Mouse (Mus musculus) gastrocnemius, postnatal 25 days (tissue): ENCODE data around the gene Btbd6. TPM values are rescaled to one million over a fixed set of nuclear protein-coding genes. Genes with fewer than 3 reads are reported as not detected.

Source experiments
- DNase-seq: peaks from one replicate; pipeline ENCODE4 v3.0.0; 2022
- total RNA-seq, 2 experiments: library from RNA; stranded (reverse); gene quantifications; 1 replicate in 1 of 2; 2 replicates in 1 of 2; pipeline ENCODE4 v1.2.3; 2021

The Btbd6 gene
- total RNA-seq, 2 experiments from 2014 or later: 12.6 to 13.1 TPM

GRCm38 (mm10) chr12:112952926-112953565, 23.2 kb upstream of the Btbd6 start:
- no peak for DNase-seq

- DNase-seq: peak; percentile 55
Measured at GRCm38 (mm10) chr12:112955800-112956199, 20.5 kb upstream of the Btbd6 start.

- DNase-seq: no peak
Measured at GRCm38 (mm10) chr12:112958303-112958702, 18.0 kb upstream of the Btbd6 start.

GRCm38 (mm10) chr12:112959421-112959820, 16.9 kb upstream of the Btbd6 start:
- no peak for DNase-seq

- peak; percentile 72 for DNase-seq
Measured at GRCm38 (mm10) chr12:112961428-112961827, 14.9 kb upstream of the Btbd6 start.

GRCm38 (mm10) chr12:112961872-112962271, 14.4 kb upstream of the Btbd6 start:
- DNase-seq: no peak

- DNase-seq: no peak
Measured at GRCm38 (mm10) chr12:112965783-112966182, 10.5 kb upstream of the Btbd6 start.

- DNase-seq: no peak
Measured at GRCm38 (mm10) chr12:112968943-112969342, 7.3 kb upstream of the Btbd6 start.

- DNase-seq: no peak
Measured at GRCm38 (mm10) chr12:112969616-112970015, 6.7 kb upstream of the Btbd6 start.

- no peak for DNase-seq
Measured at GRCm38 (mm10) chr12:112974736-112975135, 1.5 kb upstream of the Btbd6 start.

- no peak for DNase-seq
Measured at GRCm38 (mm10) chr12:112977156-112977555, 874 bp downstream of the Btbd6 start.

GRCm38 (mm10) chr12:112982031-112982430, 5.7 kb downstream of the Btbd6 start:
- no peak for DNase-seq

- DNase-seq: no peak
Measured at GRCm38 (mm10) chr12:112985346-112985745, 9.1 kb downstream of the Btbd6 start.

GRCm38 (mm10) chr12:112987877-112988276, 11.6 kb downstream of the Btbd6 start:
- no peak for DNase-seq

- DNase-seq: no peak
Measured at GRCm38 (mm10) chr12:112990706-112991405, 14.6 kb downstream of the Btbd6 start.

- DNase-seq: no peak
Measured at GRCm38 (mm10) chr12:112991444-112991843, 15.2 kb downstream of the Btbd6 start.

- no peak for DNase-seq
Measured at GRCm38 (mm10) chr12:112994153-112994552, 17.9 kb downstream of the Btbd6 start.

- no peak for DNase-seq
Measured at GRCm38 (mm10) chr12:112999569-113000293, 23.4 kb downstream of the Btbd6 start.

GRCm38 (mm10) chr12:113000294-113001132, 24.2 kb downstream of the Btbd6 start, which contains the start of gene Brf1:
TSS of gene Brf1 (minus strand) at chr12:113000704.
- peak; percentile 97 for DNase-seq

GRCm38 (mm10) chr12:113001133-113001474, 24.8 kb downstream of the Btbd6 start:
- no peak for DNase-seq

GRCm38 (mm10) chr12:113002667-113003066, 26.4 kb downstream of the Btbd6 start:
- no peak for DNase-seq

GRCm38 (mm10) chr12:113004011-113004410, 27.7 kb downstream of the Btbd6 start:
- DNase-seq: no peak
